43 mouse cellular contexts compared by ENCODE assay signal in genomic region chr3:98733724-98734123, GRCm38 (mm10). TPM values are rescaled to one million over a fixed set of nuclear protein-coding genes. Genes with fewer than 3 reads are reported as not detected.
"Had no signal": no experiment of that assay in that cellular context is flagged by ENCODE, and none has a peak within 500 bp of the region (broad histone marks: within the 10 kb centered on the region; RNA-seq: fewer than 3 reads in every experiment).

No protein-coding gene starts in this region.

- H3K4me1 ChIP-seq: heart, embryonic 10.5 days; heart, embryonic 12.5 days; heart, embryonic 13.5 days; heart, embryonic 15.5 days; hindbrain, embryonic 10.5 days; hindbrain, embryonic 12.5 days; hindbrain, embryonic 13.5 days; hindbrain, embryonic 15.5 days; kidney, embryonic 15.5 days had no signal

- H3K4me2 ChIP-seq: heart, embryonic 11.5 days; heart, embryonic 12.5 days; heart, embryonic 13.5 days; heart, embryonic 15.5 days; hindbrain, embryonic 12.5 days; hindbrain, embryonic 13.5 days; hindbrain, embryonic 14.5 days; hindbrain, embryonic 15.5 days; kidney, embryonic 15.5 days had no signal

- H3K4me3 ChIP-seq: heart, adult 2 months; heart, embryonic 10.5 days; heart, embryonic 12.5 days; heart, embryonic 13.5 days; heart, embryonic 15.5 days; hindbrain, embryonic 10.5 days; hindbrain, embryonic 12.5 days; hindbrain, embryonic 13.5 days; hindbrain, embryonic 15.5 days; kidney, embryonic 15.5 days; layer of hippocampus, adult 2 months; left cerebral cortex, adult 2 months had no signal

- H3K9ac ChIP-seq: heart, embryonic 12.5 days; heart, embryonic 13.5 days; heart, embryonic 15.5 days; hindbrain, embryonic 12.5 days; hindbrain, embryonic 13.5 days; hindbrain, embryonic 14.5 days; hindbrain, embryonic 15.5 days; kidney, embryonic 15.5 days had no signal

- DNase-seq: heart, adult 18-20 months; heart, adult 2 months; heart, postnatal 10 days; heart, postnatal 14 days; heart, postnatal 36 days; heart, postnatal 4 days; kidney, adult 11 months; kidney, postnatal 10 days; kidney, postnatal 14 days; layer of hippocampus, adult 9-11 months; layer of hippocampus, postnatal 36 days had no signal

- H3K36me3 ChIP-seq: heart, embryonic 10.5 days; heart, embryonic 12.5 days; heart, embryonic 13.5 days; heart, embryonic 15.5 days; hindbrain, embryonic 10.5 days; hindbrain, embryonic 12.5 days; hindbrain, embryonic 13.5 days; hindbrain, embryonic 15.5 days; kidney, embryonic 15.5 days had no signal

- H3K9me3 ChIP-seq: heart, embryonic 10.5 days; heart, embryonic 12.5 days; heart, embryonic 13.5 days; heart, embryonic 15.5 days; hindbrain, embryonic 10.5 days; hindbrain, embryonic 12.5 days; hindbrain, embryonic 13.5 days; hindbrain, embryonic 15.5 days; kidney, embryonic 15.5 days had no signal

- H3K27me3 ChIP-seq: heart, embryonic 12.5 days; heart, embryonic 13.5 days; heart, embryonic 15.5 days; hindbrain, embryonic 12.5 days; hindbrain, embryonic 13.5 days; hindbrain, embryonic 15.5 days; kidney, embryonic 15.5 days had no signal

- H3K27ac ChIP-seq: heart, adult 2 months; heart, embryonic 10.5 days; heart, embryonic 13.5 days; heart, embryonic 15.5 days; hindbrain, embryonic 10.5 days; hindbrain, embryonic 12.5 days; hindbrain, embryonic 13.5 days; hindbrain, embryonic 14.5 days; hindbrain, embryonic 15.5 days; hindbrain, postnatal 0 days; kidney, embryonic 15.5 days; kidney, postnatal 0 days; layer of hippocampus, adult 2 months; left cerebral cortex, adult 2 months had no signal

- ATAC-seq: hindbrain, embryonic 16.5 days; hindbrain, postnatal 0 days; inflammation-experienced regulatory T-cells, adult 6 months had no signal

RNA-seq across cellular contexts. Expression of gene Hsd3b2, which starts 9.4 kb away (rescaled TPM):
- total RNA-seq: heart, adult 18-20 months; heart, adult 2 months; heart, adult 8-10 months; heart, postnatal 14 days; heart, postnatal 25 days; heart, postnatal 36 days; heart, postnatal 4 days; hematopoietic stem cell, adult 5-6 weeks; hindbrain, postnatal 0 days; layer of hippocampus, adult 18-20 months; left cerebral cortex, adult 18-20 months; left cerebral cortex, adult 8-10 months had no signal
- polyA plus RNA-seq: heart, adult 2 months; heart, embryonic 11.5 days; heart, embryonic 12.5 days; heart, embryonic 14.5 days; heart, embryonic 15.5 days; heart, embryonic 16.5 days; heart, postnatal 0 days; hindbrain, embryonic 12.5 days; hindbrain, embryonic 13.5 days; hindbrain, embryonic 14.5 days; hindbrain, embryonic 16.5 days; hindbrain, postnatal 0 days; inflammation-experienced regulatory T-cells, adult 6 months; kidney, embryonic 14.5 days had no signal

RNA-seq across cellular contexts. Expression of gene Hsd3b3, which starts 29.2 kb away (rescaled TPM):
- total RNA-seq: heart, adult 18-20 months; heart, adult 2 months; heart, adult 8-10 months; heart, postnatal 10 days; heart, postnatal 14 days; heart, postnatal 25 days; heart, postnatal 36 days; heart, postnatal 4 days; hematopoietic stem cell, adult 5-6 weeks; hindbrain, postnatal 0 days; layer of hippocampus, adult 18-20 months; layer of hippocampus, adult 2 months; layer of hippocampus, adult 8-10 months; layer of hippocampus, postnatal 10 days; layer of hippocampus, postnatal 14 days; layer of hippocampus, postnatal 25 days; layer of hippocampus, postnatal 36 days; left cerebral cortex, adult 18-20 months; left cerebral cortex, adult 2 months; left cerebral cortex, adult 8-10 months had no signal
- polyA plus RNA-seq: heart, adult 2 months; heart, embryonic 12.5 days; heart, embryonic 13.5 days; heart, embryonic 14.5 days; heart, embryonic 15.5 days; heart, postnatal 0 days; hindbrain, embryonic 10.5 days; hindbrain, embryonic 11.5 days had no signal
